Mouse (Mus musculus): ENCODE measurements around the gene Scn3b.

The Scn3b gene

DNA sequence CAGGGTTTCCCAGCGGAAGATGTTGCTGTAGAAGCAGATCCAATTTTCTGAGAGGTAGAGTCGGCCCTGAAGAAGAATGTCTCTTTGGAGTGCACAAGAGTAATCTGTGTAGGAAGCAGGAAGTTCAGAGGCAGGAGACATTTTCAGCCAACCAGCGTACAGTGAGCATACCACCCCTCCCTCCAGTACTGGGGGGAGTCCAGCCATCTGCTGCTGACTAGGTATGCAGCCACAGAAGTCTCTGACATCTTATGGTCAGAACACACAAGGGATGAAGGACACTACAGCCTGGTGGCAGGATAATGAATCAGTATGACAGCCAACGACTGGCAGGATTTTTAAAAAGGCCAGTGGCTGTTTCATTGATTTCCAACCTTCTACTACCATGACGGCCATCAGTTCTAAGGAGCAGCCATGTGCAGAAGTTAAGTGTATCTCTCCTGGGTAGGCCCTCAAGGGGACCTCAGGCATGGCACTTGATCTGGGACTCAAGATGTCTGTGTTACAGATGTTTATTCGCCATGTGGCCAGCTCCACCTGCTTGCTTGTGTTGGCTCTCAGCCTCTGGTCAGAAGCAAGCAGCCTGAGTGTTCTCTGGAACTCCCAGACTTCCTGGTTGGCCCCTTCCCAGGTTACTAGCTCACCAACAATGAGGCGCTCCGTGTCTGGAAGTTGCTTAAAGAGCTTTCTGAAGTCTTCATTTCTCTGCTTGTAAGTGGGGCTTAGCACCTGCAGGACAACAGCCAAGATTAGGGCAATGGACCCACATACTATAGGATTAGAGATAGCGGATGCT is 48.0 kb downstream of the Scn3b start:
- 58% methylated on average over 9 of the region's 9 CpGs for WGBS

DNA sequence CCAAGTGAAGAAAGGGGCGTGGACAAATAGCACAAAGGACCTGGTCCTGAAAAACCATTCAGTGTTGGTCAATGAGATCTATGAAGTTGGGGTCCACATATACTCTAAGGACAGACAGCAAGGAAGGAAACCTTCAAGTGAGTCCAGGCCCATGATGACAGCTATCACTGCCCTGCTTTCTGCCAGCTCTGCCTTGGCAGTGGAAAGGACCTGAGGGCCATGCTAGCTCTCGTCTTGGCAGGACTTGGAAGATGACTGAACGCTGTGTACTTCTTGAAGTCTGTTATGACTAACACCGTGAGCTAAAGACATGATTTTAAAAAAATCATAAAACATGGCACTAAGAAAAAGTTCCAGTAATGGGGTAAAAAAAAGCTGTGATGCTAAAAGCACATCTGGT is 48.7 kb downstream of the Scn3b start:
- 47% methylated on average over 4 of the region's 4 CpGs for WGBS

- WGBS: 48% methylated on average over 5 of the region's 5 CpGs
Observed at GRCm38 (mm10) chr9:40318771-40319170, 49.8 kb downstream of the Scn3b start.

GRCm38 (mm10) chr9:40320405-40320804 is 51.4 kb downstream of the Scn3b start:
- 62% methylated on average over 8 of the region's 8 CpGs for WGBS

- 38% methylated on average over 12 of the region's 12 CpGs for WGBS
Observed at GRCm38 (mm10) chr9:40320879-40321667, 52.1 kb downstream of the Scn3b start.

GRCm38 (mm10) chr9:40321668-40322003 is 52.6 kb downstream of the Scn3b start:
- WGBS: 47% methylated on average over 3 of the region's 3 CpGs

DNA sequence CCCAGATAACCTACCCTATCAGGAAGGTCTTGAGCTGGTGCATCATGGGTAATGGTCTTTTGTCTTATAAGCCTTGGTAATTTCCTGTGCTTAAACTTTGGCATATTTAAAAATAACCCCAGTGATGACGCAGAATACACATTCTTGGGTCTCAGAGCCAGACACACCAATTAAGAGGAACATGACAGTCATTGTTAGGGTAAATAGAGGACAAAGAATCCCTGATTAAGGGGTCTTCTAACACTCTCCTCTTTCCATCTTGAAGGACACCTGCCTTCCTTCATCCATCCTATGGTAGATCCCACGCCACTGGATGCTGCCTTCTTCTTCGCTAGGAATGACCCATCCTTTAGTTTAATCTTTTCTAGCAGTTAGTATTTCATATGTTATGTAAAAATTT is 53.4 kb downstream of the Scn3b start:
- 83% methylated on average over 3 of the region's 3 CpGs for WGBS

GRCm38 (mm10) chr9:40323171-40323570 is 54.2 kb downstream of the Scn3b start:
- WGBS: 79% methylated on average over 5 of the region's 5 CpGs

DNA sequence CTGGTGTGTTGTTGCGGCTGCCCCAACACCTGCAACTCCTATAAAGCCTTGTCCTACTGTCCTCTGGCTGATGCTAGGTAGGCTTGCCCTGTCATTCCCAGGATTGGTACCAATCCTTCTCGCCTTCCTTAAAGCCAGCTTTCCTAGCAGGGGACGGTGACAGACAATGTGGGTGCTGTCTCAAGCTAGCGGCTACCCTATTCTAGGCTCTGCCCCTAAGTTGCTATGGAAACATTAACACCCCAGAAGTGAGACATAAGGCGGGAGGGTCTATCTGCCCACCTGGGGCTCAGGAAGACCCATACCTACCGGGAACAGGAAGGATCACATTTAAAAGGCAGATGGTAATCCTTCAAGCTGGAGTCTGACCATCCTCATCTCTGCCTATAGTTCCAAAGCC is 54.8 kb downstream of the Scn3b start:
- WGBS: 56% methylated on average over 6 of the region's 6 CpGs

DNA sequence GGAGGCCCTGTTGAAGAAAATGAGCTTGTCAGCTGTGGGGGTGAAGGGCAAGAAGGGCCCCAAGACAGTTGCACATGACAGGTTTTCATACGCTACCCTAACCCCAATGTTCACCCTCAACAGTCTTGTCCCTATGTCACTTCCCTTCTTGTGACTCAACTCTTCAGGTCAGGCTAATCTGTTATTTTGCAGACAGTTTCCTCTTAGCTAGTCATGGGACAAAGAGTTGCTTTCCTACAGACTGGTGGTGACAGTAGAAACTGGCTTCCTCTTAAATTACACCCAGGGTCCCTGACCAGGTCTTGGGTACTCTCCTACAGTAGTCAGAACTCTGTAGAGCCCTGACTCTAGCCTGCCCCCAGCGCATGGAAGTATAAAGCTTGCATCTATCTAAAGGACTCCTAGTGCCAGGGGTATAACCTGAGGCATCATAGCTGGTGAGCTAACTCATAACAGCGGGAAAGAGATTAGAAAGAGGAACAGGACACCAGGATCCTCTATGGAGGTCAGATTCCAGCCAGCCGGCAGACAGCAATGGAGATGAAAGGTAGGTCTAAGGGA is 55.3 kb downstream of the Scn3b start:
- WGBS: 85% methylated on average over 4 of the region's 4 CpGs

- WGBS: 91% methylated on average over 6 of the region's 6 CpGs
Observed at GRCm38 (mm10) chr9:40324826-40325225, 55.8 kb downstream of the Scn3b start.

- WGBS: 59% methylated on average over 7 of the region's 7 CpGs
Observed at GRCm38 (mm10) chr9:40326260-40326915, 57.4 kb downstream of the Scn3b start.

- 52% methylated on average over 19 of the region's 19 CpGs for WGBS
Observed at GRCm38 (mm10) chr9:40330609-40331382, 61.8 kb downstream of the Scn3b start.

DNA sequence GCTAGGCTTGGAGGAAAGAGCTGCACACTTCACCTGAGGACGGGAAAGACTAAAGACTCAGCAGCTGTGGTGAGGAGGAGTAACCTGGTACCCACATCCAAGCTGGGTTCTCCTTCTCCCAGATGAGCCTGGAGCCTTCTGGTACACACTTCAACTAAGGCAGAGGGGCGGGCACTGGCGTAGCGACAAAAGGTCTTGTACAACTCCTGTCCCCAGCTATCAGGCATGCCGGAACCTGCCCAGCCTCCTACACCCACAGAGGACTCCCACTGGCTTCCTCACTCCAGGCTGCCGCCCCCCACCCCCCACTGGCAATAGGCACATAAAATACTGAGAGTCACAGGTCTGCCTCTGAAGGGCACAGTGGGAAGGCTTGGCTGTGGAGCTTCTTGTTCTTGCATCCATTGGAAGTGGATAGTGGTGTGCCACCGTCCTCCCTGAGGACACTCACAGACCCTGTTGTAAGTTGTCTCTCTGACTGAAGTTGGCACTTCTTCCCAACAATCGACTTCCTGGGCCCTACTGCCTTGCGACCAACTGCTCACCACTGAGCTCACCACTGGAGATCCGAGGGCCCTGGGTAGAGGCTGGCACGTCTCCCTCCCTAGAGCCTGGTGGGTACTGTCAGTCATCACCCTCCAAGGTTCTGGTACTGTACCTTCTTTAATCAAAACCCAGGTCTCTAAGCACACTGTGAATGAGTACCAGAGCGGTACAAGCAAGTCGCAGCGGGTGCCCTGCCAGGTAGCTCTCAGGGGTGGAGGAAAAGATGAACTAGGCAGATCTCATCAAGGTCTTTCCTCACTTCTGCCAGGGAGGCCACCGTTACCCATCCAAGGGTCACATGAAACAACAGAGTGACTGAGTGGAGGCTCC is 62.6 kb downstream of the Scn3b start:
- WGBS: 58% methylated on average over 15 of the region's 15 CpGs

DNA sequence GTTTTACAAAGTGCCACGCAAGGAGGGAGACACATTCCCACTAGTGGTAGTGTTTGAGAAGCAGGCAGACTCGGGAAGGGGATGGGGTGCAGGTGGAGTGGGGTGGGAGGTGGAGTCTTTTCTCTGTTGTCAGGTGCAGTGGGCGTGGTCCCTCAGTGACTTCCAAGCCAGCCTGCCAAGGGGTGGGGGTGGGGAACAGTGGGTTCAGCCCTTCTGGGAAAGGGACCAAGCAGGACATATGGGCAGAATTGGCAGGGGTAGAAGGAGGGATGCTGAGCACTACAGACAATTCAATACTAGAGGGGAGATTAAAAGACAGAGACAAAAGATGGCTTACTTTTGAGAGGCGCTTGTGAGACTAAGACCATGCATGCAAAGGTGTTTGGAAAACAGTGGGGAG is 63.3 kb downstream of the Scn3b start:
- WGBS: 47% methylated on average over 4 of the region's 4 CpGs

DNA sequence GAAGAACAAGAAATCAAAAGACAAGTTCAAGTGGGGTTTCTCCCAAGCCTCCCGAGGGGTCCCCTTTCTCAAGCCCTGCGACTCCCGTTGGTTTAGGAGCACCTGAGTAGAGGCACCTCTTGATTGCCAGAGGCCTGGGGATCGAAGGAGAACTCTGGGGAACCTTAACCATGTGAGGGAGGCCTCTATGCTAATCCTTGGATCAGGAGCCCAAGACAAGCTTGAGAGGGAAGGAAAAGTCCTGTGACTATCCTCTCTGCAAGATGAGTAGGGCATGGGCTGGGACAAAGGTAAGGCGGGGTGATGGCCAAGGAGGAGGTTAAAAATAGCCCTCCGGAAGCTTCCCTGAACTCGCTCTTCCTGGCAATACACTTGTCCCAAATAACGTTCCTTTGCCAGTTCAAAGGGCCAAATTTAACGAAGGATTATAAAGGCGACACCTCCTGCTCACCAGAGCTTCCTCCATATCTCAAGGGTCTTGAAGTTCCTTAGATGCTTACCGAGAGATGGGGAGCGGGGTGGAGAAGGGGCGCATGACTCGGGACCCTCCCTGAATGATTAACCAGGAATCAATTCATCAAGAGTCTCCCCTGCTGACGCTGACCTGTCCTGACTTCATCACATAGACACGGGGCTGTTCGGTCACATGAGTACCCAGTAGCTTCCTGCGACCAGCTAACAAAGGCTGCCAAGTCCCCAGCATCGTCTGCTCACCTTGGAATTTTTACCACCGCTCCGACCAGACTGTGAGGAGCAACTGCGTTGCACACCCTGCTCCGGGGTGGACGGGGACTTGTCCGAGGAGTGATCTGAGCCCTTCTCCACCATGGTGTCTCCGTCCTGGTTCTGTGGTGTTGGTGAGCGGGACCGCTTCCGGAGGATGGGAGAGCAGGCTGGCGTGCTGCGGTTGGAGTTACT is 64.0 kb downstream of the Scn3b start:
- WGBS: 60% methylated on average over 31 of the region's 31 CpGs

GRCm38 (mm10) chr9:40333649-40334396 is 64.8 kb downstream of the Scn3b start:
- 44% methylated on average over 9 of the region's 9 CpGs for WGBS

GRCm38 (mm10) chr9:40334617-40335016 is 65.6 kb downstream of the Scn3b start:
- WGBS: 75% methylated on average over 2 of the region's 2 CpGs

DNA sequence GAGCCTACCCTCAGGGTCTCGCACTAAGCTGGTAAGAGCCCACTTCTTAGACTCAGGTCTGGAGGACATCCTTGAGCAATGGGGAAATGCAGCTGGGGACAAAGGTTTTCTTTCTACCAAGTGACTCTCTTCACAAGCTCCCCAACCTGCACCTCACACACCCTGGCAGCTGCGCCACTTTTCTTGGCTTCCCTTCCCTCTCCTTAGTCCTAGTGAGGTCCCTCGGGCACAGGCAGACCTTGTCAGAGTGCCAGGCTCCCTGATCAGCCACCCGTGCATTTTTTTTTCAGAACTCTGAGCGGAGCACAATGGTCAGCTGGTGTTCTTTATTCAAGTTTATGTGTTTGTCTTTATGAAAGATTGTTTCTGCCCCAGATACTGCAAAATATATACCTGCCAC is 67.7 kb downstream of the Scn3b start:
- 24% methylated on average over 5 of the region's 5 CpGs for WGBS

Measured in cerebral cortex, adult 2 months (tissue).